Mouse (Mus musculus) NIH3T3 (cell line): ENCODE results near the gene Hnrnpa1.

Experiments
- DNase-seq: peaks from one replicate; pipeline ENCODE4 v3.0.0-alpha.2; 2012; ENCODE audit warnings: low read depth

Gene Hnrnpa1

GRCm38 (mm10) chr15:103240160-103241028, at the start of gene Hnrnpa1:
Gene Hnrnpa1 (plus strand): TSS chr15:103240432.
- peak; percentile 98 for DNase-seq

GRCm38 (mm10) chr15:103190531-103191462, 49.4 kb upstream of the Hnrnpa1 start:
- peak; percentile 74 for DNase-seq

GRCm38 (mm10) chr15:103193606-103194005, 46.6 kb upstream of the Hnrnpa1 start:
- DNase-seq = no peak

GRCm38 (mm10) chr15:103196835-103197234, 43.4 kb upstream of the Hnrnpa1 start:
- DNase-seq = no peak

GRCm38 (mm10) chr15:103197785-103198184, 42.4 kb upstream of the Hnrnpa1 start:
- no peak for DNase-seq

- peak; percentile 80 for DNase-seq
Observed at GRCm38 (mm10) chr15:103202088-103202793, 38.0 kb upstream of the Hnrnpa1 start.

GRCm38 (mm10) chr15:103205156-103205555, 35.1 kb upstream of the Hnrnpa1 start:
- peak; percentile 72 for DNase-seq

- peak; percentile 54 for DNase-seq
Observed at GRCm38 (mm10) chr15:103214149-103214548, 26.1 kb upstream of the Hnrnpa1 start.

- DNase-seq = peak; percentile 96
Observed at GRCm38 (mm10) chr15:103214971-103215907, 25.0 kb upstream of the Hnrnpa1 start.

GRCm38 (mm10) chr15:103216052-103216451, 24.2 kb upstream of the Hnrnpa1 start:
- peak; percentile 37 for DNase-seq

GRCm38 (mm10) chr15:103220785-103221184, 19.4 kb upstream of the Hnrnpa1 start:
- peak; percentile 73 for DNase-seq

GRCm38 (mm10) chr15:103221386-103221785, 18.8 kb upstream of the Hnrnpa1 start:
- DNase-seq = peak; percentile 83

- no peak for DNase-seq
Observed at GRCm38 (mm10) chr15:103224161-103224560, 16.1 kb upstream of the Hnrnpa1 start.

GRCm38 (mm10) chr15:103227022-103227421, 13.2 kb upstream of the Hnrnpa1 start:
- DNase-seq = no peak

GRCm38 (mm10) chr15:103227572-103227971, 12.7 kb upstream of the Hnrnpa1 start:
- no peak for DNase-seq

GRCm38 (mm10) chr15:103228904-103229303, 11.3 kb upstream of the Hnrnpa1 start:
- peak; percentile 73 for DNase-seq

GRCm38 (mm10) chr15:103233119-103233518, 7.1 kb upstream of the Hnrnpa1 start:
- DNase-seq = no peak

GRCm38 (mm10) chr15:103237295-103237694, 2.9 kb upstream of the Hnrnpa1 start:
- no peak for DNase-seq

GRCm38 (mm10) chr15:103239130-103239684, 1.0 kb upstream of the Hnrnpa1 start:
- peak; percentile 98 for DNase-seq

- DNase-seq = peak; percentile 98
Observed at GRCm38 (mm10) chr15:103239685-103240159, 510 bp upstream of the Hnrnpa1 start, which contains the start of gene Cbx5. Gene Cbx5 (minus strand): TSS chr15:103239816.
